Mouse (Mus musculus): ENCODE results near the gene Cer1. TPM values are rescaled to one million over a fixed set of nuclear protein-coding genes. Genes with fewer than 3 reads are reported as not detected.

Cer1 gene
- polyA plus RNA-seq, 1 experiment from 2014 or later = not detected

DNA sequence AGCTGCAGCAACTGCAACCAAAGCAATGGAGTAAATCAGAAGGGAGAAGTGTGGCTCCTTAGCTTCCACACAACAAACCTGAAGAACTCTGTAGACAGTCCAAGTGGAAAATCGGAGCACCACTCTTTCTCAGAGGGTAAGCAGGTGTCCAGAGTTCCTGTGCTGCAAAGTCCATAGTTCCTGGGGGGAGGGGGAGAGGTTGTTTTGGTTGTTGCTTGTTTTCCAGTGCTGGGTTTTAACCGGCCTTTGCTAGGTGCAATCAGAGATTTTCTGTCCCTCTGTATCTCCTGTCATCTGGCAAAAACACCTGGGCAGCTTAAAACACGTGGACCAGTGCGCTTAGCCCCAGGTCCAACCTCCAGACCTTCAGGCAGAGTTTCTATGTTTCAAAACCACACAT lies 10.2 kb downstream of the Cer1 start:
- WGBS = 50% methylated on average over 4 of the region's 4 CpGs
- no peak overlapping the region for H3K9ac ChIP-seq

DNA sequence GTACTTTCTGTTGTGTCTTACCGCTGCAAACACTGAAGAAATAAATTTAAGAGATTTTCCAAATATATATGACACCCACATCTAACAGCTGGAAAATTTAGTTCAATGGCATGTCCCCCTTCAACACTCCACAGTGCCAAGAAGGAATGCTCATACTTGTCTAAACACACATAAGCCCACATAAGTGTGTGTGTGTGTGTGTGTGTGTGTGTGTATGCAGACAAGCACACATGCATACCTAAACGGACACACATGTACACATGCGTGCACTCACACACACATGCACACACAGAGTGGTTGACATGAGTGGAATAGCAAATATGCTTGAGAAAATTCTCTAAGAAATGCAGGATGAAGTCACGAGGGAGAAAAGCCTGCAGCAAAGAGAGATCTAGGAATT lies 12.4 kb downstream of the Cer1 start:
- Histone ChIP-seq H3K27ac (ENCODE audit: poor library complexity, severe bottlenecking) (no peak overlapping the region), H3K4me3 (no peak overlapping the region), H3K27me3 (replicated peaks) (no peaks in the 10 kb centered on the region), H3K4me1 (replicated peaks) (peaks cover 3% of the 10 kb centered on the region; the same call in 1 of the 2 replicates), H3K9me3 (replicated peaks) (no peaks in the 10 kb centered on the region), H3K36me3 (no peaks in the 10 kb centered on the region), H3K4me2 (no peak overlapping the region), H3K9ac (no peak overlapping the region)
- ATAC-seq (ENCODE audit: insufficient number of reproducible peaks, low FRiP score) = no peak
- 76% methylated on average over 4 of the region's 4 CpGs for WGBS

More for the DNA sequence above, 10.2 kb downstream of the Cer1 start:
- H3K4me3 ChIP-seq = no peak overlapping the region
- H3K27ac ChIP-seq (ENCODE audit: poor library complexity, severe bottlenecking) = no peak overlapping the region
- H3K4me1 ChIP-seq (replicated peaks) = peaks cover 3% of the 10 kb centered on the region; the same call in 1 of the 2 replicates
- H3K4me2 ChIP-seq = no peak overlapping the region
- H3K27me3 ChIP-seq (replicated peaks) = no peaks in the 10 kb centered on the region
- ATAC-seq (ENCODE audit: insufficient number of reproducible peaks, low FRiP score) = no peak
- no peaks in the 10 kb centered on the region for H3K9me3 ChIP-seq (replicated peaks)
- no peaks in the 10 kb centered on the region for H3K36me3 ChIP-seq

DNA sequence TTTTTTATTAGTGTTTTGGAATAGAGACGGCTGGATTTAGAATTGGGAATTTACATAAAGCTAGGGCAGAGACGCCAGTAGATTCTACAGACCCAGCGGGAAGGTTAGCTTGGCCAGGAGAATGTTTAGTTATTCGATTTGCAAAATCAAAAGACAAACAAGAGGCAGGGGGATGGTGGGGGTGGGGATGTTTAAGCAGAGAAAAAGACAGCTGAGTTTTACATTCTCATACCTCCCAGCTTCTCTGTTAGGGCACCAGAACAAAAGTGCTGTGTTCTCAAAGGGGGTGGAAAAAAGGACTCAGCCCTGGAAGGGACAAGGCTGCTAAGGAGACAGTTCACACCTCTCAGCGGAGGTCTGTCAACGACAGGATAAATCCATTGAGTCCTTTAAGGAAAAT lies 12.8 kb downstream of the Cer1 start:
- Histone ChIP-seq H3K9me3 (replicated peaks) (no peaks in the 10 kb centered on the region), H3K4me1 (replicated peaks) (peaks cover 3% of the 10 kb centered on the region; the same call in 1 of the 2 replicates), H3K27me3 (replicated peaks) (no peaks in the 10 kb centered on the region), H3K27ac (ENCODE audit: poor library complexity, severe bottlenecking) (no peak overlapping the region), H3K36me3 (no peaks in the 10 kb centered on the region), H3K9ac (no peak overlapping the region), H3K4me3 (no peak overlapping the region), H3K4me2 (no peak overlapping the region)
- WGBS = 35% methylated on average over 6 of the region's 6 CpGs
- ATAC-seq (ENCODE audit: insufficient number of reproducible peaks, low FRiP score) = no peak

DNA sequence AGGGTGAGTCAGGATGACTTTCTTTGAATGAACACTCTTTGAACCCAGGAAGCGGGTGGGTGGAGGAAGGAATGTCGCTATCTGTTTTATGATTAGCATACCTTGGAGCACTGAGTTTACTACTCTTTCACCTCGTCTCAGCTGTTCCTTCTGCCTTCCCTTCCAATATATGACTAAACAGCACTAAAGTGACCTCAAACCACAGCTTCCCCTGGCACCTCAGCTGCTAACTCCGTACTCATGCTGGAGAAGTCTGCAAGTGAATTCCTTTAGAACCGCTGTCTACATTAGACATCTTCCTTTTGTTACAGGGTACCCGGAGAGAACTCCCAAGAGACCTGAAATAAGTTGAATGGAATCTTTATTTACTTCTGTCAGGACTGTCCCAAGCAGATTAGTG lies 14.0 kb downstream of the Cer1 start:
- ATAC-seq (ENCODE audit: insufficient number of reproducible peaks, low FRiP score) = no peak
- Histone ChIP-seq H3K9me3 (replicated peaks) (no peaks in the 10 kb centered on the region), H3K27me3 (replicated peaks) (no peaks in the 10 kb centered on the region), H3K4me3 (no peak overlapping the region), H3K27ac (ENCODE audit: poor library complexity, severe bottlenecking) (no peak overlapping the region), H3K9ac (no peak overlapping the region), H3K36me3 (no peaks in the 10 kb centered on the region), H3K4me1 (replicated peaks) (peaks cover 6% of the 10 kb centered on the region; the same call in 1 of the 2 replicates), H3K4me2 (no peak overlapping the region)
- 74% methylated on average over 6 of the region's 6 CpGs for WGBS

DNA sequence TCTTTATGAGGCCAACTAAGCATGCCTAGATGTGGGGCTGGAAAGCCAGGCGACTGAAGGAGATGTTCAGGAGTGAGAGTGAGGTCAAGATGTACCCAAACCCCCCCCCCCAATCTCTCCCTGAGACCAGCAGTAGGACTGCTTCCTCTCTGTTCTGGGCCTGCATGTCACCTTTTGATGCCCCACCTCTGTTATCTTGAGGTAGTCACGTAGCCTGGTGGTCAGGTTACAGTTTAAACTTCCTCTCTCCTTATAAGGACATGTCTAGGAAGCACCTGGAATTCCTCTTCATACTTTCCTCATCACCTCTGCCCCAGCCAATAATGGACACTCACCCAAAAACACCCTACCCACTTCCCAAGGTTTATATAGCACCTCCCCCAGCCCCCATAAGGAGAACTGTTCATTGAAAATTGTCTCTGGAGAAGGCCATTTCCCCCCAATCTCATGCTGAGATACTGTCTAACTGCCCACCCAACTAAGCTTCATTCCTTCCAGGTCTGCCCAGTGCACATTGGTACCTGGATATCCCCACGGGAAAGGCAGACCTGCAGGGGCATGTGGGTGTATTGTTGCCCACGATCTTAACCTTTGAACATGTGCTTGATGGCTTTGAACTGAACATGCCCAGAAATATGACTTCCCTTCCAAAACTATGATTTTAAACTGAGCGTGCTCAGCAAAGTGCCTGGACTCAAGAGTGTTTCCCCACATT lies 17.1 kb downstream of the Cer1 start:
- 78% methylated on average over 5 of the region's 5 CpGs for WGBS
- H3K4me3 ChIP-seq = no peak overlapping the region

DNA sequence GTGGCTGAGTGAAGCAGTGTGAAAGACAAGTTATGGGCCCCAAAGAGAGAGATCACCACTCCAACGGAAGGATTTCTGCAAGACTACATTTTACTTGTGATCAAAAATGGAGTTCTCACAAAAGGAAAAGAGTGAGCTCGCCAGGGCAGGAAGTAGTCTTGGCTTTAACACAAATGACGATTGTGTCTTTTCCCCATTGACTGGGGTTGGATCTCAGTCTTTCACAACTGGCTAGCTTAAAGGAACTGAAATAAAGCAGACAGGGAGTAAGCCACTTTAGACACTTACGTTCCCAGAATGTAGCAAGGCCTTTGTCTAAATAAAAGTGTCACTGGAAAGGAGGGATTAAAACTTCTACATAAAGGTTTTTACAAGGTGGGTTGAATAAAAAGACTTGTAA lies 17.8 kb downstream of the Cer1 start:
- Histone ChIP-seq H3K36me3 (no peaks in the 10 kb centered on the region), H3K27ac (ENCODE audit: poor library complexity, severe bottlenecking) (no peak overlapping the region), H3K9ac (no peak overlapping the region), H3K4me3 (no peak overlapping the region), H3K4me2 (no peak overlapping the region), H3K27me3 (replicated peaks) (no peaks in the 10 kb centered on the region), H3K9me3 (replicated peaks) (no peaks in the 10 kb centered on the region), H3K4me1 (replicated peaks) (peaks cover 4% of the 10 kb centered on the region; the same call in 1 of the 2 replicates)
- 43% methylated on average over 4 of the region's 4 CpGs for WGBS
- ATAC-seq (ENCODE audit: insufficient number of reproducible peaks, low FRiP score) = no peak

More for the DNA sequence above, 17.1 kb downstream of the Cer1 start:
- H3K36me3 ChIP-seq = no peaks in the 10 kb centered on the region
- H3K9me3 ChIP-seq (replicated peaks) = no peaks in the 10 kb centered on the region
- no peak overlapping the region for H3K27ac ChIP-seq (ENCODE audit: poor library complexity, severe bottlenecking)
- no peak for ATAC-seq (ENCODE audit: insufficient number of reproducible peaks, low FRiP score)
- no peak overlapping the region for H3K4me2 ChIP-seq
- peaks cover 6% of the 10 kb centered on the region; the same call in 1 of the 2 replicates for H3K4me1 ChIP-seq (replicated peaks)
- no peaks in the 10 kb centered on the region for H3K27me3 ChIP-seq (replicated peaks)
- H3K9ac ChIP-seq = no peak overlapping the region

DNA sequence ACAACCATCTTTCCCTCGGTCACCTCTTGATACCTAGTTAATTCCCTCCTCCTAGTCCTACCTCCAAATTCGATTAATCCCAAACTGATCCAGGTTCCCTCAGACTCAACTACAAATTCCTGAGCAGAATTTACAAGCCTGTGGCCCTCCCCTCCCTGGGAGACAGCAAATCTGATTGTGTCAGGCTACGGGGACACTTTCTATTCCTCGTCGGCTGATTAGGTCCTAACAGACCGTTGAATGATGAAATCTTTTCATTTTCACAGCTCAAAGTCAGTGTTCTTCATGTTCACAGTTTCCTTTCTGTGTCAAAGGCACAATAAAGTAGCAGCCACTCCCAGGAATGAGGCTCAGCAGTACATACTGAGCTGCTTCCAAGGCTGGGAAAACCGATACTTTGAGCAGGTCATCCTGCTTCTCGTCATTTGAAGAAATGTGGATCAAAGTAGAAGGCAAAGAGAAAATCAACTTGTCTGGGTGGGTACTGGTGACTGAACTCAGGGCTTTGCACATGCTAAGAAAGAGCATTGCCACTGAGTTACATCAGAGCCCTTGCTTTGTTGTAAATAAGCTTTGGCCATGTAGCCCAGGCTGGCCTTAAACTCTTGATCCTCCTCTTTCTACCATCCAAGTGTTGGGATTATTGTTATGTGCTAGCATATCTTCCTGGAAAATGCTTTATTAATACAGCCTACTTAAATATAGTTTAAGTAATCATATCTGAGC lies 19.8 kb downstream of the Cer1 start:
- H3K27me3 ChIP-seq (replicated peaks) = no peaks in the 10 kb centered on the region
- no peak overlapping the region for H3K27ac ChIP-seq (ENCODE audit: poor library complexity, severe bottlenecking)
- ATAC-seq (ENCODE audit: insufficient number of reproducible peaks, low FRiP score) = no peak
- H3K36me3 ChIP-seq = no peaks in the 10 kb centered on the region
- no peak overlapping the region for H3K9ac ChIP-seq
- no peak overlapping the region for H3K4me2 ChIP-seq
- H3K4me3 ChIP-seq = no peak overlapping the region
- no peaks in the 10 kb centered on the region for H3K9me3 ChIP-seq (replicated peaks)
- 0 out of 2 replicates have a peak, but pooled peaks cover 6% of the 10 kb centered on the region for H3K4me1 ChIP-seq (replicated peaks)
- 66% methylated on average over 8 of the region's 8 CpGs for WGBS

DNA sequence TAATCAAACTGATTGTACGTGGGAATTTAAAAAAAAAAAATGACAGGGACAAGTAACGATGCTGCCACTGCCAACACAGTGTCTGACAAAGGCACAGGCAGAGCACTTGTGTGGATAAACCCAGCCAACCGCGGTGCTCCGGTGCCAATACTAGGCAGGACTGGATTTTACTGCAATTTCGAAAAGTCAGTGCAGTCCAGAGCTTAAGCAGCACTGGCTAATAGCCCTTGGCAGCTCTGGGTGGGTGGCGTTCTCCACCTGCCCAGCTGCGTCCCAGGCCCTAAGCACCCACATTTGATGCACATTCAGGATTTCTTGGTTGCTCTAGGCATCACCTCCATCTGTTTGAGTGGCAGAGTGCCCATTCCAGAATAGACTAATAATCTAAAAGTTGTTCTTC lies 21.6 kb downstream of the Cer1 start:
- Histone ChIP-seq H3K4me1 (replicated peaks) (peaks cover 11% of the 10 kb centered on the region; the same call in 1 of the 2 replicates), H3K27me3 (replicated peaks) (no peaks in the 10 kb centered on the region), H3K4me2 (no peak overlapping the region), H3K27ac (ENCODE audit: poor library complexity, severe bottlenecking) (no peak overlapping the region), H3K36me3 (no peaks in the 10 kb centered on the region), H3K4me3 (no peak overlapping the region), H3K9ac (no peak overlapping the region), H3K9me3 (replicated peaks) (no peaks in the 10 kb centered on the region)
- WGBS = 90% methylated on average over 8 of the region's 8 CpGs
- no peak for ATAC-seq (ENCODE audit: insufficient number of reproducible peaks, low FRiP score)

DNA sequence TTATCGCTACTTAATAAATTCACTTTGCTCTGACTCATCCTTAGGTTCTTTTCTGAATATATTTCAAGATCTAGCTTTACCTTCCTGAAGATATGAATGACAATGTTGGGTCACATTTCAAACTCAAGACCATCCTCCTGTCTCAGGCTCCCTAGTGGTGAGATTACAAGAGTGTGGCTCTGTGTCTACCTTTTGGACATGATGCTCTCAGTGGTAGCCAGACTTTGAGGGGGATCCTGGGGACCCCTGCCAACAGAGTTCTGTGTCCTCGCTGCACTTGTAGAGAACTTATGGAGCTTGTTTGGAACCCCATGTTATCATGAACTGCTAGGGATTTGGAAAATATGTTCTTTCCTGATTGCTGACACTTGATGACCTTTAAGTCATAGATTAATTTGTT lies 23.5 kb downstream of the Cer1 start:
- 94% methylated on average over 2 of the region's 2 CpGs for WGBS

DNA sequence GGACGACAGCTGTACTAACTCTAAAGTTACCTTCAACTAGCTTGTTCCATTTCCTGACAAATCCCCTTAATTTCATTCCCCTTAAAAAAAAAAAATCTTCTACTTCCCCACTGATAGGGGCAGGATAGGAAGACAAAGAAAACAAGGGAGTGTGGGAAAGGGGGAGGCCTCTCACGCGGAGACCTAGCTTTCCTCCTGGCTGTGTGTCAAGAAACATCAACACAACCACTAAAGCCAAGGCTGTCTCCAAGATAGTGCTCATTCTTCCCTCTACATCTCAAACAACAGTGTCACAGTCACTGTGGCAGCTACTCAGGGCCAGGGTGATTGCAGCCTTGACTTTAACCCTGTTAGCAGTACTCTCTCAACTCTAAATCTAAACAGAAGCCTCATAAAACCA lies 24.4 kb downstream of the Cer1 start:
- Histone ChIP-seq H3K36me3 (no peaks in the 10 kb centered on the region), H3K9me3 (replicated peaks) (no peaks in the 10 kb centered on the region), H3K4me3 (no peak overlapping the region), H3K27me3 (replicated peaks) (no peaks in the 10 kb centered on the region), H3K9ac (no peak overlapping the region), H3K4me1 (replicated peaks) (peaks cover 9% of the 10 kb centered on the region; the same call in 1 of the 2 replicates), H3K27ac (ENCODE audit: poor library complexity, severe bottlenecking) (peak overlapping the region; percentile 57; the same call in 1 of the 2 replicates), H3K4me2 (no peak overlapping the region)
- peak; percentile 36; the same call in 1 of the 2 replicates for ATAC-seq (ENCODE audit: insufficient number of reproducible peaks, low FRiP score)
- 21% methylated on average over 3 of the region's 3 CpGs for WGBS

More for the DNA sequence above, 23.5 kb downstream of the Cer1 start:
- Histone ChIP-seq H3K27me3 (replicated peaks) (no peaks in the 10 kb centered on the region), H3K9me3 (replicated peaks) (no peaks in the 10 kb centered on the region), H3K4me3 (no peak overlapping the region), H3K4me1 (replicated peaks) (peaks cover 9% of the 10 kb centered on the region; the same call in 1 of the 2 replicates), H3K36me3 (no peaks in the 10 kb centered on the region), H3K9ac (no peak overlapping the region), H3K4me2 (no peak overlapping the region), H3K27ac (ENCODE audit: poor library complexity, severe bottlenecking) (no peak overlapping the region)
- no peak for ATAC-seq (ENCODE audit: insufficient number of reproducible peaks, low FRiP score)

Data from heart, embryonic 12.5 days (tissue).